Mouse (Mus musculus): ENCODE results near the gene Stat5b. TPM values are rescaled to one million over a fixed set of nuclear protein-coding genes. Genes with fewer than 3 reads are reported as not detected.

Stat5b gene
- 36.5 and 40.3 TPM in 2 replicates for polyA plus RNA-seq (2015; fragmentation: Nextera tagmentation; extraction: Ambion mirVana)

DNA sequence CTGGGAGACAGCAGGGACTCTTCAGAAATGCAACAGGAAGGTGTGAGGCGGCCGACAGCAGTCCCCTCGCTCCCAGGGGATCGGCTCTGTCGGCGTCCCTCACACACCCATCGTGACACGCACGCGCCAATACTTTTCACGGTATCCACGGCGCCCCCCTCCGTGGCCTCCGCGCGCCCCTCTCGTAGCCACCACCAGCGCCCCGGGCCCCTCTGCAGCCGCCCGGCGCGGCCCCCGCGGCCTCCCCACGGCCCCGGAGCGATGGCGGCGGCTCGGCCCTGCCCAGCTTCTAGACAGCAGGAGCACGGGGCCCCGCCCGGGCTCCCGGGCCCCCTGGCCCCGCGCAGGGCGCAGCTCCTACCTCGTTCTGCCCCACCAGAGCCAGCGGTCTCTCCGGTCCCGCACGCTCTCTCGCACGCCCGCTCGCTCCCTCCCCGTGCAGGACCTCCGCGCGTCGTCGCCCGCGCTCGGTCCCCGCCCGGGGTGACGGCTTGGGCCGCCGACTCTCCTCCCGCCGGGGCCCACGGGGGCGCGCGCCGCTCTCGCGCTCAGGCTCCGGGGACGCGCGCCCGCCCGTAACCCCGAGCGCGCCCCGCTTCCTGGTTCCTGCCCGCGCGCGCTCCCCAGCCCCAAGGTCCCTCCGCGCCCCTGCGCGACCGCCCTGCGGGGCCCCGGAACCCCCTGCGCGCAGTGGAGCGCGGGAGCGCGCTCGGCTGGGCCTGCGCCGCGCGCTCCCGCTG, at the start of gene Stat5b:
TSS of gene Stat5b (minus strand) at position 687 of the 740 bp plus-strand sequence.

DNA sequence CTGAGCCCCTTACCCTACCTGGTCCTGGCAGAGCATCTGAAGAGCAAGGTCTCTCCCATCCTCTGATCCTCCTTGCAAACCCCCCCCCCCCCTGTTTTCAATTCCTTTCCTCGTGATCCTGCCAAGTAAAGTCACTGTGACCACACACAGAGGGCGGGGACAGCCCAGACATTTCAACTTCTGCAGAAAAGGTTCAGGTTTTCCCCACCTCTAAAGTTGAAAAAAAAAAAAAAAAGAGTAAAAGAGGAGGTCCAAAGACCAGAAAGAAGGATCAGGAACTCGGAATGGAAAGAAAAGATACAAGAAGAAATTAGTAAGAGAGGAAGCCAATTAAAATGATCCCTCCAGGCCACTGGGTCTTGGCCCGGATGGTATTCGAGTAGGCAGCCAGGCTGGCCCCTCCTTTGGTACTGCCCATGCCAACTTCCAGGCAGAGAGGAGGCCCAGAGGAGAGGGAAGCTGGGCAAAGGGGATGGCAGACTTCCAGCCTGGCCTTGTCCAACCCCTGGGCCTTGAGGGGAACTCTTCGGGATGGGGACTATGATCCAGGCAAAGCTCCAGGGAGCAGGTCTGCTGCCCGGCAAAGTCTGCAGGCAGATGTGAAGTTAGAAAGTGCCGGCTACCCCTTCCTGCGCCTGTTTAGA, 8.5 kb upstream of the Stat5b start, which contains the start of gene Stat5a:
TSS of gene Stat5a (plus strand) at position 417 of the 644 bp plus-strand sequence.

DNA sequence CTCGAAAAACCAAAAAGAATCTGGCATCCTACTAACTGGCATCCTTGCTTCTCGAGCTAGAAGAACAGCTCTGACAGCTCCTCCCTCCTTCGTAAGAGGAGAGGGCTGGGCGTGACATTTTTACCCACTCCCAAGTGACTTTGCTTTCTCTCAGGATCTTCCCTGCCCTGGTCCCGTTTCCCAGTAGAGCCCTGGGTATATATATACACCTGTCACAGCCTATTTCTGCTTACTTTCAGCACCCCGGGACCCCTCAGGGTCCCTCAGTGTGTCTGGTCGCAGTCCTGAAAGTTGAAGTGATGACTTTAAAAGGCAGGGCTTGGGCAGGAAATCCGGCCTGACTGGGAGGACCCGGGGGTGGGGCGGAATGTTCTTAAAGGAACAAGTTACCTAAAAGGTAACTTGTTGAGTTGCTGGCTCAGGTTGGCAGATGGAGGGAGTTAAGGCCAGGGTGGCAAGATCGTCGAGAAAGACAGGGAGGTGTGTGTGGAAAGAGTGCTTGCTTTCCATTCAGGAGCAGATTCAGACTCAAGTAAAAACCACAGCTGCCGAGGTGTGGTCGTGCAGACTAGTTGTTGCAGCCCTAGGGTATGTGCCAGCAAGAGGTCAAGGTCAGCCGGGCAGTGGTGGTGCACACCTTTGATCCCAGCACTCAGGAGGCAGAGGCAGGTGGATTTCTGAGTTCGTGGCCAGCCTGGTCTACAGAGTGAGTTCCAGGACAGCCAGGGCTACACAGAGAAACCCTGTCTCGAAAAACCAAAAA, 79.7 kb downstream of the Stat5b start, which contains the start of gene Ghdc:
TSS of gene Ghdc (minus strand) at position 312 of the 763 bp plus-strand sequence.

DNA sequence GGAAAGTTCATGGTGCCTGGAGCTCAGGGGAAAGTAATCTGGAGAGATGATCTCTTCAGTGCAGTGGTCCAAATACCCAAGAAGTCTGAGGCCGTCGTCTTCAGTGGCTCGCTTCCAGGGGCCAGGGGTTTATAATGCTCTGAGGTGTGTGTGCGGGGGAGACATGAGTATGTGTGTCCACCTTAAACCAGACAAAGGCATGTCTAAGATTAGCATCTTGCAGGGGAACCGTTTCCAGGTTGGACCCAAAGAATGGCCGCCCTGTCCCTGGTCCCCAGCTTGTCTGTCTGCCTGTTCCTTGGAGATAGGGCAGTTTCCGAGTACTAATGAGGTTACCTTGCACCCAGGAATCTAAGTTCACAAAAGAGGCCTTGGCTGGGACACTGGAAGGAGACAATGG, 87.7 kb downstream of the Stat5b start, which contains the start of gene Hcrt:
TSS of gene Hcrt (minus strand) at position 101 of the 400 bp plus-strand sequence.

DNA sequence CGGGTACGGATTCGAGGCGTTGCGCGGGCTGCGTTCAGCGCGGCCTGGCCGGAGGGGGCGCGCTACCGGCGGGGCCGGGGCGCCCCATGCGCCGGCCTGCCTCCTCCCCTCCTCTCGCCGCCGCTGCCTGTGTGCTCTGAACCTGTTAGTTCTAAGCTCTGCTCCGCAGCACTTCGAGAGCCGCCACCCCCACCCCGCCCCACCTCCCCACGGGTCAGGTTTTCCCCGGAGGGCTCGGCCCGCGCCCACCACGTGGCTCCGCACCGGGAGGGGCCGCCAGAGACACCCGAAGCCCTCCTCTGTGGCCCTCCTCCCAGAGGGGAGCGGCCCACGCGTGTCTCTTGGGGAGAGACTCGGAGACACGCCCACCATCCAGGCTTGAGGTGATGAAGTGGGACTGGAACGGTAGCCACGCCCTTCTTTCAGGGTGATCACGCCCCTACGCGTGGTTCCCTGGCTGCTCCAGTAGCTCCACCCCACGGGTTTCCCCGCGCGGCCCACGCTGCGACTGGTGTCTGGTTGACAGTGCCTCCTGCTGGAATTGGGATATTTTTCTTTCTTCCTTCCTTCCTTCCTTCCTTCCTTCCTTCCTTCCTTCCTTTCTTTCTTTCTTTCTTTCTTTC, 90.8 kb downstream of the Stat5b start, which contains the start of gene Kcnh4:
TSS of gene Kcnh4 (minus strand) at position 332 of the 623 bp plus-strand sequence.

DNA sequence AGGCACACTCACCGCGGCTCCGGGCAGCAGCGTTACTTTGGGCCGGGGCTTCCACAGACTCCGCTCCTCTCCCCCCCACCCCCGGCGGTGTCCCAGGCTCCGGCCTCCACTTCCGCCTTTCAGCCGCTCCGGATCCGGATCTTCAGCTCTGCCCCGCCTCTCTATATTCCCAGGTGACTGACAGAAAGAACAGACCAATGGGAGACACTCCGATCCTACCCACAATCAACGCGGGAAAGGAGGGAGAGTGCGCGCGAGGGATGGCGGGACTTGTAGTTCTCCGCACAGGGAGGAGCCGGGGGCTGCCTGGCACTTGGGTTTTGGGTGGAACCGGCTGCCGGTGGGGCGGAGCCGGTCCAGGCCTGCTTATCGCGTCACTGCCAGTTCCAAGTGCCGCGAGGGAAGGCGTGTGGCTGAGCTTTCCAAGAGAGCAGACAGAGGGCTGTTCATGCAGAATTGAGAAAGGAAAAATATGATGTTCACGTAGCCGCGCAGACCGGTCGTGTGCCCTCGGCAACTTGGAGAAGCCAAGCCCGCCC, 112.4 kb downstream of the Stat5b start, which contains the start of gene Rab5c:
TSS of gene Rab5c (minus strand) at position 150 of the 539 bp plus-strand sequence.

Other genes with a start within 250 kb of the Stat5b start
- gene Nkiras2, start 231.5 kb downstream of the Stat5b start, polyA plus RNA-seq (2015; fragmentation: Nextera tagmentation; extraction: Ambion mirVana) = 53.4 and 53.7 TPM in 2 replicates
- 161 and 168 TPM in 2 replicates for gene Dnajc7, start 230.6 kb downstream of the Stat5b start, polyA plus RNA-seq (2015; fragmentation: Nextera tagmentation; extraction: Ambion mirVana)
- 1.5 and 1.7 TPM in 2 replicates for gene Zfp385c, start 158.3 kb downstream of the Stat5b start, polyA plus RNA-seq (2015; fragmentation: Nextera tagmentation; extraction: Ambion mirVana)
- gene Dhx58, start 146.5 kb downstream of the Stat5b start, polyA plus RNA-seq (2015; fragmentation: Nextera tagmentation; extraction: Ambion mirVana) = 2.6 and 3.5 TPM in 2 replicates
- 17.1 and 18.1 TPM in 2 replicates for gene Kat2a, start 138.3 kb downstream of the Stat5b start, polyA plus RNA-seq (2015; fragmentation: Nextera tagmentation; extraction: Ambion mirVana)
- 0.26 TPM in 1 of 2 replicates, not detected in the other for gene Hspb9, start 136.9 kb downstream of the Stat5b start, polyA plus RNA-seq (2015; fragmentation: Nextera tagmentation; extraction: Ambion mirVana)
- 11.6 and 13.6 TPM in 2 replicates for gene Rab5c, start 112.5 kb downstream of the Stat5b start, polyA plus RNA-seq (2015; fragmentation: Nextera tagmentation; extraction: Ambion mirVana)
- 0.04 TPM in 1 of 2 replicates, not detected in the other for gene Kcnh4, start 90.8 kb downstream of the Stat5b start, polyA plus RNA-seq (2015; fragmentation: Nextera tagmentation; extraction: Ambion mirVana)
- gene Hcrt, start 87.8 kb downstream of the Stat5b start, polyA plus RNA-seq (2015; fragmentation: Nextera tagmentation; extraction: Ambion mirVana) = 0.36 TPM in 1 of 2 replicates, not detected in the other
- gene Ghdc, start 79.8 kb downstream of the Stat5b start, polyA plus RNA-seq (2015; fragmentation: Nextera tagmentation; extraction: Ambion mirVana) = 5.0 and 5.9 TPM in 2 replicates
- gene Stat5a, start 8.6 kb upstream of the Stat5b start, polyA plus RNA-seq (2015; fragmentation: Nextera tagmentation; extraction: Ambion mirVana) = 25.2 and 26.7 TPM in 2 replicates
- 62.7 and 67.5 TPM in 2 replicates for gene Stat3, start 88.8 kb upstream of the Stat5b start, polyA plus RNA-seq (2015; fragmentation: Nextera tagmentation; extraction: Ambion mirVana)
- gene Cavin1, start 120.2 kb upstream of the Stat5b start, polyA plus RNA-seq (2015; fragmentation: Nextera tagmentation; extraction: Ambion mirVana) = 419 and 508 TPM in 2 replicates
- 36.1 and 37.8 TPM in 2 replicates for gene Atp6v0a1, start 158.7 kb upstream of the Stat5b start, polyA plus RNA-seq (2015; fragmentation: Nextera tagmentation; extraction: Ambion mirVana)
- gene Naglu, start 219.3 kb upstream of the Stat5b start, polyA plus RNA-seq (2015; fragmentation: Nextera tagmentation; extraction: Ambion mirVana) = 8.8 and 11.4 TPM in 2 replicates
- gene Hsd17b1, start 227.7 kb upstream of the Stat5b start, polyA plus RNA-seq (2015; fragmentation: Nextera tagmentation; extraction: Ambion mirVana) = not detected in 2 replicates
- gene Coasy, start 231.8 kb upstream of the Stat5b start, polyA plus RNA-seq (2015; fragmentation: Nextera tagmentation; extraction: Ambion mirVana) = 15.5 and 25.7 TPM in 2 replicates
- gene Mlx, start 236.6 kb upstream of the Stat5b start, polyA plus RNA-seq (2015; fragmentation: Nextera tagmentation; extraction: Ambion mirVana) = 21.8 and 26.3 TPM in 2 replicates
- 5.7 and 7.6 TPM in 2 replicates for gene Psmc3ip, start 244.7 kb upstream of the Stat5b start, polyA plus RNA-seq (2015; fragmentation: Nextera tagmentation; extraction: Ambion mirVana)

All from skeletal muscle tissue, postnatal 0 days (tissue).